Mouse (Mus musculus): ENCODE data around the gene St7l.
A peak's percentile ranks its signal among the peaks of the same experiment; 100 is the strongest.
"Not testable (repeated sequence)": the region's sequence is repeated elsewhere in the genome, so short reads cannot be mapped to it uniquely, and the experiment has no call there.

Gene St7l

DNA sequence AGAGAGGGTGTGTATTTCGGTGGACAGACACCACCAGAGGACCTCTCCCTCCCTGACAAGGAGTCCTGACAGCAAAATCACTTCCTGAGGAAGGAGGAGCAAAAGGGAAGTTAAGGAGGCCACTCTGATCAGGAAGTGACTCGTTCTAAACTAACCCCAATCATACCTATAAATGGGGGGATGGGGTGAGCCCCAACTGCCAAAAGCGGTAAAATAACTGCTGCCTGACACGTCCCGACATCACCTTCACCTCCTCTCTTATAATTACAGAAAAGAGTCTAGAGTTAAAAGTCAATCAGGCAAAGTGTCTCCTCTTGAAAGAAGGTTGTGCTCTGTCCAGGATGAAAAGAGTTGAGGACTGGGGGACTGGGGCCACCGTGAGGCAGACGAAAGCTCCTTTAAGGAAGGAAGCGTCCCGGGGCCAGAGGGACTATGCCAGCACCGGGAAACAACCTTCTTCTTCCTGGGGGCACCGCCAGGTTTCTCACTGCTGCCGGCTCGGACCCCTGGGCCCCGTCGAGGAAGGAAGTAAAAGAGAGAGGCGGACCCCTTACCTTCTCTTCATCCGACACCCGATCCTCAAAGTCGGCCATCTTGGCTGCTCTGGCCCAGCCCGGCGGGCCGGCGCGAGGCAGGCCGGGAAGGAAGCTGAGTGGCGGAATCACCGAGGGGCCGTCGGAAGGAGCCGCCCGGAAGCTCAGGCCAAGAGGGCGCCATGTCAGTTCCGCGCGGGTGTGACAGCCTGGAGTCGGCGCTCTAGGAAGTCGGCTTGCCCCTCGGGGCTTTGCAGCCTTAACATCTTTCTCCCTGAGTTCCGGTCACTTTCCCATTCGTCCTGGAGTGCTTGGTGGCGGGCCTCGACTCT, at the start of gene St7l, which contains the start of gene Capza1:
TSS of gene St7l (plus strand) at position 220 of the 865 bp plus-strand sequence.
TSS of gene Capza1 (minus strand) at position 720 of the 865 bp plus-strand sequence.
- DNase-seq (ENCODE audit: low spot score): peak; percentile 92

DNA sequence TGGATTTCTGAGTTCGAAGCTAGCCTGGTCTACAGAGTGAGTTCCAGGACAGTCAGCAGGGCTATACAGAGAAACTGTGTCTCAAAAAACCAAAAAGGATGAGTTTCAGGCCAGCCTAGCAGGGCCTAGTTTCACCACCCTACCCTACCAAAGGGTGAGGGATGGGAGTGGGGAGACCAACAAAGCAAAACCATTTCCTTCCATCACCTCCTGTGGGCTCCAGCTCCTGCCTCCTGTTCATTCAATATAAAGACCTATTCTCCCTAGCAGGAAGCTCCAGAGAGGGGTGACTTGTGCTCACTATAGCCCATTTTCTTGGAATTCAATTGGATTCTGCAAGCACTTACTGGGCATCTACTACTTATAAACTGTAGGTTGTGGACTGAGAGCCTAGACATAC, 49.1 kb upstream of the St7l start:
- DNase-seq (ENCODE audit: low spot score): no peak

DNA sequence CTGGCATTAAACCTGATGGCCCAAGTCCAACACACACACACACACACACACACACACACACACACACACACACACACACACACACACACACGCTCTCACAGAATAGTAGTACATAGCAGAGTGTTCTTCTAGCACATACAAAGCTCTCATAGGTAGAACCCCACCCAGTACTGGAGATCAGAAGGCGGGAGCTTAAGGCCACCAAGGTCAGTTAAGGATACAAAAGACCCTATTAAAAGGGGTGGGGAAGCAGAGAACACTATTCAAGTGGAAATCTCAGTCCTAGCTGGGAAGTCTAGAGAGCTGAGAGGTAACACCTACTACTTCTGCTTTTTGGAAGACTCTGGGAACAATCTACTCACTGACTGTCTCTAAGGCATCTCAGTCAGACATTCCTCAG, 48.5 kb upstream of the St7l start:
- no peak for DNase-seq (ENCODE audit: low spot score)

DNA sequence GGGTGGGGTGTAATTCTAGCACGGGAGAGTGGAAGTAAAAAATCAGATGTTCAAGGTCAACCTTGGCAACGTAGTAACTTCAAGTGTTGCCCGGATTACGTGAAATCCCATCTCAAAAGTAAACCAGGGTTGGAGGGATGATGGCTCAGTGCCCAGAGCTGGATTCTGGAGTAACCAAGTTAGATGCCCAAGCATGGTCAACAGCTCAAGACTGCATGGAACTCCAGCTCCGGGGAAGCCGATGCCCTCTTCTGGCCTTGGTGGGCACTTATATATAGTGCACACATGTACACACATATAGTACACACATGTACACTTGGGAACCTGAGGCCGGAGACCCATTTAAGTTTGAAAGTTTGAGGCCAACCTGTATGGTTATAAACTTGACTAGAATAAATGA, 47.7 kb upstream of the St7l start:
- no peak for DNase-seq (ENCODE audit: low spot score)

DNA sequence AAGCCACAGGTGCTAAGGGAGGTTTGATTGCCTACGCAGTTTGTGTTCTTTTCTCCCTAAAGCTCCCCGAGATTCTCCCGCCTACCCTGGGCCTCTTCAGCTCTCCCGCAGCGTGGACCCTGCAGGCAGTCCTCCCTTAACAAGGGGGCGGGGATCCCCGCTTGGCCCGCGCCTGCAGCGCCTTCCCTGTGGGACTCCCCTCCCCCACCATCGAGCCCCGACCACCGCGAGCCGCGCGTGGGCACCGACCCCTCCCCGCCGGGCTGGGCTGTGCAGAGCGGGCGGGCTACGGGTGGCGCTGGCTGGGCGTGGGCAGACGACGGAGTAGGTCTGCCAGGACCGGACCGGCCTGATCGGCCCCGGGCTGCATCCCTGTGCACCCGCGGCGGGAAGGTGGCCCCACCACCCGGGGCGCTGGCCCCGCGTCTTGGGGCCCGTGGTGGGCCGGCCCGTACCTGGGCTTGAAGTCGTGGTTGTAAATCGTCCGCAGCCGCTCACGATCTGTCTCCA, 46.3 kb upstream of the St7l start:
- peak; percentile 61 for DNase-seq (ENCODE audit: low spot score)

DNA sequence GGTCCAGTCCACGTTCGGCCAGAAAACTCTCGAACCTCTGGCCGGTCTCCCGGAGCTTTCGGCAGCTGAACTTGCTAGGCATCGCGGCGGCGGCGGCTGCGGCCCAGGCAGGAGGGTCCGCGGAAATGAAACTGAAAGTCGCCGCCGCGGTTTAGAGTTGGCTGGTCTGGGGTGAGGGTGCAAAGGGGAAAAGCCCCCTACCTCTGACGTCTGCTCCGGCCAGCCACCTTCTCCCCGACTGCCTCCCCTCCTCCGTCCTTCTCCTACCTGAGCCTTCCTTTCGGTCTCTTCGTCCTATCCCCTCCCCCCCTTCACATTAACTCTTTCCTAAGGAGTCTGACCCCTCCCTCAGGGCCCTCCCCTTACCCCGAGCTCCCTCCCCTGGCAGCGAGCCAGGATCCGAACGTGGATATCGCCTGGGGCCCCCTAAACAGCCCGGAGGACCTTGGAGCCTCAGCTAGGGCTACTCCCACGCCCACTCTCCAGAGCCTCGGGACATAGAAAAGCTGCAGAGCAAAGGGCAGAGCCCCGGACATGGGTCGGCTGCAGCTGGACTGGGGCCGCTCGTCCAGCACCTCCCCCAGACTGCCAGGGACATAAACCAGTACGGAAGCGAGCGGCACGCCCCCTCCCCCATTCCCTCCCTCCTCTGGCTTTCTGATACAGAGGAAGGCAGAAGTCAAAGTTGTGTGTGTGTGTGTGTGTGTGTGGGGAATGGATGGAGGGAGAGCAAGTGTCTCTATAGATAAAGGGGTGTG, 45.6 kb upstream of the St7l start, which contains the start of gene Mov10:
TSS of gene Mov10 (minus strand) at position 573 of the 758 bp plus-strand sequence.
- DNase-seq (ENCODE audit: low spot score): peak; percentile 85

DNA sequence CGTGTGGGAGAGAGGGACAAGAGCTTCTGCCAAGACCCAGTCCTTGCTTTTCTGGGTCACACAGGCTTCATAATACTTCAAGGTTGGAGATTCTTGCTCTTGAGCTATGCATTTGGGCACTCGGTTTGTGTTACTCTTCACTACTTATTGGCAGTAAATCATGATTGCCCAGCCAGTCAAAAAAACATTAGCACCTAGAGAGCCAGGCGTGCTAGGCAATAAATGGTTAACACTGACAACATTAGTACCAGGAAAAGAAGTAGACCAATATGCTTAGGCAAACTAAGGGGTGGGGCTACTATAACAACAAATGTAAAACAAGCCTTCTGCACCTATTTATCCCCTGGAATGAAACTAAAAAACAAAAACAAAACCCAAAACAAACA, 45.1 kb upstream of the St7l start:
- DNase-seq (ENCODE audit: low spot score): no peak

DNA sequence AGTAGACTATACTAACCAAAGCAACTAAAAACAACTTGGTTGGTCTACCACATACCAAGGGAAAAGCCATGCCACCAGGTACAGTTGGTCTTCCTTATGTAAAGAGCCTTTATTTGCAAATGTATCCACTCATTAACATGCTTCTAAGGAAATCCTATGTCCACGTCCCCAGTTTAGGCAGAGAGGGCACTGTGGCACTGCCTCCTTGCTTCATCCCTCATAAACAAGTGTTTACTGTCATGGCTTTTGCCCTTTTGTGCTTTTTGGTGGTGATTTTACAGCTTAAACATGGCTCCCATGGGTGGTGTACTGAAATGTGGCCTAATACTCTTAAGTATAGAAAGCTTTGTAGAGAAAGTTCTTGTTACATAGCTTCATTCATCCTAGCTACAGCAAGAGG, 43.4 kb upstream of the St7l start:
- no peak for DNase-seq (ENCODE audit: low spot score)

DNA sequence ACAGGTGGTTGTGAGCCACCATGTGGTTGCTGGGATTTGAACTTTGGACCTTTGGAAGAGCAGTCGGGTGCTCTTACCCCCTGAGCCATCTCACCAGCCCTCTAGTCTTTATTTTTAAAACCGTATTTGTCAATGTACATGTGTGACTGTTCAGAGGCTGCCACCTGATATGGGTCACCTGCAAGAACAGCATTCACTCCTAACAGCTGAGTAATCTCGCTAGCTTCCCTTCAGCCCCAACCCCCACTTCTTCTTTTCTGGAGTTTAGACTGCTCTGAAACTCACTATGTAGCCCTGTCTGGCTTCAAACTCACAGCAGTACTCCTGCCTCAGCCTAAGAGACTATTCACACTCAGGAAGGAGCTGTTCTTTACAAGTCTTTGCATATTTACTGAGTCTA, 41.4 kb upstream of the St7l start:
- DNase-seq (ENCODE audit: low spot score): no peak

DNA sequence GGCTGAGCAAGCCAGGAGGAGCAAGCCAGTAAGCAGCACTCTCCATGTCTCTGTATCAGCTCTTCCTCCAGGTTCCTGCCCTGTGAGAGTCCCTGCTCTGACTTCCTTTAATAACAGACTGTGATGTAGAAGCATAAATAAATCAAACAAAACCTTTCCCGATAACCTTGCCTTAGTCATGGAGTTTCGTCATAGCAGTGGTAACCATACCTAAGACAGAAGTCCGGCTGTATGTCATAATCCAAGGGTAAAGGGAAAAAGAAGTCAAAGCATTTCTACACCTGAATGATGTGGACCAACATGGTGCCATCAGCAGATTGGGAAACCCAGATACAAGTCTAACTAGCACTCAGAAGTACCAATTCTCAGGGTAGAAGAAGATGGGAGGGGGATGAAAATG, 28.0 kb upstream of the St7l start:
- DNase-seq (ENCODE audit: low spot score): no peak

DNA sequence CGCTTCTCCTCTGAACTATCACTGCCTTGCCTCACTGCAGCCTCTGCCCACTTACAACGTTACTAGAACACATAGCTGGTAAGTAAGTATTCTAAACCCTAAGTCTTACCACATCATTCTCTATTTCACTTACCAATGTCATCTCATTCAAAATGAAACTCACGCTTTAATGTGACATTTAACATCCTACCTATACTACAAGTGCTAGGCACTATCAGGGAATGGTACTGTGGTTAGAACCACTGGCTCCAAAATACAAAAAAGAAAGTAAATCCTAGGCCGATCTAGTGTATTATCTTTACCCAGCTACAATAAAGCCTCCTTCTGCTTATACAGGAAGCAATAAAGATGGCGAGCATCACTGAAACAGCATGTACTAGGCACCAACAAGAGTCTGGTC, 22.8 kb upstream of the St7l start:
- no peak for DNase-seq (ENCODE audit: low spot score)

DNA sequence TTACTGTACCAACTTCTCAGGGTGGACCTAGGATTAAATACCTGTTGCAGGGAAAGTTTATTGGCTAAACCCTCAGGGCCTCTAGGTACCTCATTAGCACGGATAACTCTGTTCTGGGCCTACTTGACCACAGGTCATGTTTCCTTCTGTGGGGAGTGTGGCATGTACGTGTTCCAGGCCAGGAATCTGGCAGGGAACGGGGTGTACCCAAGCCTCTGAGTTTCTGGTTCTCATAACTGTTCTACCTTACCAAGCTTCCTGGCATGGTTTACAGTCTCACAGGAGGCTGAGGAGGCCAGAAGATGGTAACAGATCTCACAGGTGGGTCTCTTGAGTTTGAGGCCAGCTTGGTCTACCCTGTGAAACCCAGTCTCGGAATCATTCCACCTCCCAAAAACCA, 17.2 kb upstream of the St7l start:
- no peak for DNase-seq (ENCODE audit: low spot score)

DNA sequence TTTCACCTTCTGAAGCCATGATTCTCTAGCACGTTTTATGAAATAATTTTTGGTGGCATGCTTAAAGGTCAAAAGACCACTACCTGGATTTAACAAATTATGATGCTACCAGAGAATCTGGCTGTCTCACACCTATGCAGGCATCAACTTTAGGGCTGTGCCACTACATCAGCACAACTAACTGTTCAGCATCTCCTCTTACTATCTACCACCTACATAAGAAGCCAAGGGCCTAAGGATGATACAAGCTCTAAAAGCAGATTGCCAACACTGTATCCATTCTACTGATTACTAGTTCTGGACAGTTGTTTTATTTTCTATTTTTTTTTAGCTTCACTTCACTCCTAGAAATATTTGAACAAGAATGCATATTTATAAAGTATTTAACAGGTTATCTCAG, 9.3 kb upstream of the St7l start:
- DNase-seq (ENCODE audit: low spot score): no peak

DNA sequence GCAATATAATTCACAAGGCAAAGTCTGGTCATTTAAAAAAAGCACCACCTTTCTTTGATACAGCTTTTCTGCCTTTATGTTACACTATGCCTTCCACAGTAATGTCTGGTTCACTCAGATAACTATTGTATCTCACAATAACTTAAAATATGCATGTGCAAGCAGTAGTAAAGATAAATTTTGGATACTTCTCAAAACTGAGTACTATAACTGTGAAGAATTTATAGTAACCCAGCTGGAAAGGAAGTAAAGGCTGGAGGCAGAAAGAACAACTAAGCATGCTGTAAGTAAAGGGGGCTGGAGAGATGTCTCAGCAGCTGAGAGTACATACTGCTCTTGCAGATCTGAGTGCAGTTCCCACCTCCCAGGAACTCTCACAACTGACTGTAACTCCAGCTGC, 8.9 kb upstream of the St7l start:
- DNase-seq (ENCODE audit: low spot score): no peak

DNA sequence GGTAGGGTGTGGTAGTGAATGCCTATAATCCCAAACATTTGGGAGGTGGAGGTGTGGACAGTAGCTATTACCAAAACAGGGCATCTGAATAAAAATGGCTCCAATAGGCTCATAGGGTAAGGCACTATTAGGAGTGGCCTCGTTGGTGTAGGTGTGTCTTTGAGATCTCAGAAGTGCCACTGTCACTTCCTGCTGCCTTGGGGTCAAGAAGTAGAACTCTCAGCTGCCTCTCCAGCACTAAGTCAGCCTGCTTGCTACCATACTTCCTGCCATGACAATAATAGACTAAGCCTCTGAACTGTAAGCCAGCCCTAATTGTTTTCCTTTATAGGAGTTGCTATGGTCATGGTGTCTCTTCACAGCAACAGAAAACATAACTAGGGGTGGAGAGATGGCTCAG, 7.7 kb upstream of the St7l start:
- no peak for DNase-seq (ENCODE audit: low spot score)

DNA sequence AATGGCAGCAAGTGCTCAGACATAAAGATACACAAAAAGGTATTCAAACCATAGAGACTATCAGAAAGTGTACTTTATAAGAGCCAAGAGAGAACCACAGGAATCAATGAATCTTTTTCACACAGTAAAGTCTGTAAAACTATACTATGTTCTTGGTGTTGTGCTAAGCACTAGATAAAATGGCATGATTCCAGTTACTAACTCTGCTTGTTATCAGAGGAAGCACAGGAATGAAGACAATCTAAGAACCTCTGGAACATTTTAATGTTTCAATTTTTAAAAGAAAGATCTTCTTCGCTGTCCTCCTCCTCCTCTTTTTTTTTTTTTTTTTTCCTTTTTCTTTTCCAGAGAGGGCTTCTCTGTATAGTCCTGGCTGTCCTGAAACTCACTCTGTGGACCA, 5.2 kb upstream of the St7l start:
- DNase-seq (ENCODE audit: low spot score): no peak

DNA sequence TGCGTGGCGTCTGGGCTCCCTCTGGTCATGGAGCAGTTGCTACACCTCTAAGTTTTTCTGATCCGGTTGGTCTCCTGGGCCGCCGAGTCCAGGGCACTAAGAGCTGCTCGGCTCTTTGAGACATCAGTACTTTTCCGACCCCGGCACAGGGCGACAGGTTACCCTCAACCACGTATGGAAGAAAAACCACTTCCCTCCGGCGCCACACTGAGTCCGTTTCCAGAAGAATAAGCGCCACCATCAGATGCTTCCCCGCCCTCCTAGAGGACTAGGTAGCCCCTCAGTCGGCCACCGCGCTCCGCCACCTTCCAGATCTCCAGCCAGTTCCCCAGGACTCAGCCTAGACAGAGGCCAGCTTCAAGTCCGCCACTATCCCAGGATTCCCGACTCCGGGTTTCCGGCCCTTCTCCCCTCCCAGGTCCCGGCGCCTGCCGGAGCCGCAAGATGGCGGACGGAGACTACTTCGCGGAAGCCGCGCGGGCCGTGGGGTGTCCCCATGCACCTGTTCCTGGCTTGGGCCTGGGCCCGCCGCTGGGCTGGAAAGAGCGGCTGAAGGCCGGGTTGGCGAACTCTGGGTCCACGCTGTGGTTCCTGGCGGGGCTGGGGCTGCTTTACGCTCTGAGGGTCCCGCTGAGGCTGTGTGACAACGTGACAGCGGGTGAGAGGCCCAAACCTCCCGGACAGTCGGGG, 991 bp downstream of the St7l start:
- peak; percentile 89 for DNase-seq (ENCODE audit: low spot score)

DNA sequence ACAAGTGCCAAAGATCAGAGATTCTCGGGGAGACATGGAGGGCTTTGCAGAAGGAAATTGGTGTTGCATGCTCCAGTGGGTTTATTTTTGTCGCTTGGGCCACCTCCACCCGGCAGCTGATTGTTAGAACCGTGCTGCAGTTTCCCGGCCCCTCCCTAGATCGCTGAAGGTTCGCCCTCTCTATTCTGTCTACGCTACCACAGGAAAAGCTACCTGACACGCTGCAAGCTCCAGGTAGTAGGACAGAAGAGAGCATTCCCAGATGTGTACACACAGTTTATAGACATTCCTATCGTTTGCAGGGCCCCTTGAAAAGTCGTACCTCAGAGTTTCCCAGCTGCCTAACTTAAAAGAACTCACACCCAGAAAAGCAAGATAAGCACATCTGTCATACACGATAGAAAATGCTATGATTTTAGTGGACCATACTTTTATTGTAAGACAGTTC, 1.6 kb downstream of the St7l start:
- DNase-seq (ENCODE audit: low spot score): peak; percentile 47

DNA sequence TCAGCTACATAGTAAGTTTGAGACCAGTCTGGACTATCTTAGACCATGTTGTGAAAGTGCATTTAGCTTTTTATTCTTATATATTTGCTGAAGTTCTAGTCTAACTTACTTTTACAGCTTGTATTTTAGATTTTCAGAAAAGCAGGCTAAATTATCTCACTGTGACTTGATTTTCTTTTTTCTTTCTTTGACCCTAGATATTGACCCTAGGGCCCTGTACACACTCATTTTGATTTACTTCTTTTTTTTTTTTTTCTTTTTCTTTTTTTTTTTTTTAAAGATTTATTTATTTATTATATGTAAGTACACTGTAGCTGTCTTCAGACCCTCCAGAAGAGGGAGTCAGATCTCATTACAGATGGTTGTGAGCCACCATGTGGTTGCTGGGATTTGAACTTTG, 2.9 kb downstream of the St7l start:
- not testable (repeated sequence) for DNase-seq (ENCODE audit: low spot score)

DNA sequence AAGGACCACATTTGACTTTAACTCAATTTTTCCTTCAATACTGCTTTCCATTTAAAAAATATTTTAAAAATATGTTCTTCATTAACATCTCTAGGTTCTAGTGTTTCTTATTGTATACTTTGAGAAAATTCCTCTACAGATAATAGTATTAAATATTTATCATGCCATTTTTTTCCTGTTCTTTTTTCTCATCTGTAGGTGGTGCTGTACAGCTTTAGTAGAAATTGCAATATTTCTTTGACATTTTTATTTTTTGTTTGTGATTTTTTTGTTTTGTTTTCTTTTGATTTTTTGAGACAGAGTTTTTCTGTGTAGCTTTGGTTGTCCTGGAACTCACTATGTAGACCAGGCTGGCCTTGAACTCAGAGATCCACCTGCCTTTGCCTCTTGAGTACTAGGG, 5.8 kb downstream of the St7l start:
- DNase-seq (ENCODE audit: low spot score): no peak

DNA sequence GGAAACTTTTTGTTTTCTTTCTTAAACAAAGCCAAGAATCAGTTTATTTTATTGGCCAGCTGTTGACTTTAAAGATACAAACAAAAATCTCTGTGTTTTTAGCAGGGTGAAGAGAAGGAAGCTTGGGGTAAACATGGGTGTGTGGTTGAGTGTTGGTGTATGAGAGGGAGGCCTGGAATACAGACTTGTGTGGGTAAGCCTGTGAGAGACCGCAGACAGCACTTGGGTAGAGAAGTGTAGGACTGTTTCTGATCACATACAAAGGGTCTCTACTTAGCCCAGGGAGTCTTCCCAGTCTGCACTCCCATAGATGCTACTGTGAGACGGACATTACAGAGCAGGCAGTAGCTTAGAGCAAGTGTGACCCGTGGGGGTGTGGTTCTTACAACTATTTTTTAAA, 24.8 kb downstream of the St7l start:
- DNase-seq (ENCODE audit: low spot score): no peak

DNA sequence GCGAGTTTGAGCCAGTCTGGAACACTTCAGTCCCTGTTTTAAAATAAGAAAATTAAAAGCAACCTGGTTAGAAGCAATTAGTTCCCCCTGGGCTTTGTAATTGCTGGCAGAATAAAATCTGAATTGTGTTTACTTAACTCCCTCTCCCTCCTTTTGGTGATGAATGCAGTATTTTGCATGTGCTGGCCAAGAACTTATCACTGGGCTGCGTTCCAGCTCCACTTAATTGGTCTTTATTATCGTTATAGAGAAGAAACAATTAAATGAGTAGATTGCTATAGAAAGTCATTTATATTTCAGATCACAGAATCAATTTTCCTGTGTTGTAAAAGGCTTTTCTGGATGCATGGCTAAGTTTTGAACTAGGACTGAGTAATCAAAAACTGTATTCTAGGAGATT, 32.3 kb downstream of the St7l start:
- no peak for DNase-seq (ENCODE audit: low spot score)

Data from embryo, embryonic 10.5 days (tissue).